Mouse (Mus musculus): ENCODE data around the gene Supt20. TPM values are rescaled to one million over a fixed set of nuclear protein-coding genes. Genes with fewer than 3 reads are reported as not detected.

The Supt20 gene
- polyA plus RNA-seq, 1 experiment from 2014 or later, result 89.7 TPM

GRCm38 (mm10) chr3:54714253-54714652 is 21.6 kb downstream of the Supt20 start, which contains the start of gene Gm21958:
TSS of gene Gm21958 (minus strand) at chr3:54714353.
- 87% methylated on average over 6 of the region's 6 CpGs for WGBS
- H3K9me3 ChIP-seq, result no peaks in the 10 kb centered on the region
- H3K36me3 ChIP-seq, result peaks cover 71% of the 10 kb centered on the region
- ATAC-seq (ENCODE audit: borderline replicate concordance, extremely low read depth, low FRiP score, low TSS enrichment), result no peak
- H3K4me3 ChIP-seq, result no peak within 1 kb of the TSS
- H3K4me1 ChIP-seq, result no peaks in the 10 kb centered on the region
- H3K9ac ChIP-seq, result no peak within 1 kb of the TSS
- H3K27me3 ChIP-seq, result no peaks in the 10 kb centered on the region
- H3K4me2 ChIP-seq, result no peak within 1 kb of the TSS
- H3K27ac ChIP-seq, result no peak within 1 kb of the TSS

DNA sequence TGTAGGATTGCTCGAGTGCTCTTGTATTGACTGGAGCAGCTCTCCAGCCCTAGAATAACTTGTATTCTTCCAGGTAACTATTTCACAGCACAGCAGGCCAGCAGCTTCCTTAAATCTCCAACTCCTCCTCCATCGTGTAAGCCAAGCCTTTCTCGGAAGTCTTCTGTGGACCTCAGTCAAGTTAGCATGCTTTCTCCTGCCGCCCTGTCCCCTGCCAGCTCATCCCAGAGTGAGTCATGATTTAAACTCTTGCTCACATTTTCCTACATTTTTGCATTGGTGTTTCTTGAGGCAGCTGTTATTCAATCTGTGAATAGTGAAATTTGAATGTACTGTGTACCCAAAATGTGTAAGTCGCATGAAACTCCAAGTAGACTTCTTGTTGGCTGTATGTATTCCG is 22.9 kb downstream of the Supt20 start:
- Histone ChIP-seq H3K27me3 (no peaks in the 10 kb centered on the region), H3K4me3 (no peak overlapping the region), H3K27ac (no peak overlapping the region), H3K9me3 (no peaks in the 10 kb centered on the region), H3K36me3 (peaks cover 66% of the 10 kb centered on the region), H3K4me2 (no peak overlapping the region), H3K9ac (no peak overlapping the region), H3K4me1 (no peaks in the 10 kb centered on the region)
- WGBS, result 92% methylated on average over 6 of the region's 6 CpGs
- ATAC-seq (ENCODE audit: borderline replicate concordance, extremely low read depth, low FRiP score, low TSS enrichment), result no peak

- Histone ChIP-seq H3K27me3 (no peaks in the 10 kb centered on the region), H3K9ac (no peak overlapping the region), H3K4me2 (no peak overlapping the region), H3K27ac (no peak overlapping the region), H3K4me1 (no peaks in the 10 kb centered on the region), H3K4me3 (no peak overlapping the region), H3K36me3 (peaks cover 67% of the 10 kb centered on the region), H3K9me3 (no peaks in the 10 kb centered on the region)
- 82% methylated on average over 6 of the region's 6 CpGs for WGBS
- no peak for ATAC-seq (ENCODE audit: borderline replicate concordance, extremely low read depth, low FRiP score, low TSS enrichment)
Measured at GRCm38 (mm10) chr3:54717348-54717747, 24.7 kb downstream of the Supt20 start.

DNA sequence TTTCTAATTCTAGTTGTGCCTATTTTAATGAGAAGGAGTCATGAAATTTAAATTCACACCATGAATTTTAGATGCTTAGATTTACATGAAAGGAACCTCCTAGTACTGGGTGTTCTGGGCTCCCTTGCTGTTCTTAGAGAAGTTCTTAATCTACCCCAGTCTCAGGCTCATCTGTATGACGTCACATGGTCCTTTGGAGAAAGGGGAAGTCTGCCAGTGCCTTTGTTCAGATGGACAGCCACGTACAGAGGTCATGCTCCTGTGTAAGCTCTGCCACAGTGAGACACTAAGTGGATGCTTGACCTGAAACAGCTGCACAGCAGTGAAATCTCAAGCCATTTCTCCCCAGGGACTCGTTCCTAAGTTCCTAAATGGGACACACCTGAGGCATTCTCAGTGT is 26.3 kb downstream of the Supt20 start:
- WGBS, result 66% methylated on average over 3 of the region's 3 CpGs
- peaks cover 74% of the 10 kb centered on the region for H3K36me3 ChIP-seq

GRCm38 (mm10) chr3:54723741-54724500 is 31.3 kb downstream of the Supt20 start:
- H3K4me1 ChIP-seq, result no peaks in the 10 kb centered on the region
- H3K4me3 ChIP-seq, result no peak overlapping the region
- ATAC-seq (ENCODE audit: borderline replicate concordance, extremely low read depth, low FRiP score, low TSS enrichment), result no peak
- H3K4me2 ChIP-seq, result no peak overlapping the region
- no peaks in the 10 kb centered on the region for H3K9me3 ChIP-seq
- WGBS, result 76% methylated on average over 10 of the region's 10 CpGs
- peaks cover 72% of the 10 kb centered on the region for H3K36me3 ChIP-seq
- no peaks in the 10 kb centered on the region for H3K27me3 ChIP-seq
- H3K9ac ChIP-seq, result no peak overlapping the region
- no peak overlapping the region for H3K27ac ChIP-seq

More for the DNA sequence above, 26.3 kb downstream of the Supt20 start:
- ATAC-seq (ENCODE audit: borderline replicate concordance, extremely low read depth, low FRiP score, low TSS enrichment), result no peak
- Histone ChIP-seq H3K4me3 (no peak overlapping the region), H3K27me3 (no peaks in the 10 kb centered on the region), H3K4me1 (no peaks in the 10 kb centered on the region), H3K9me3 (no peaks in the 10 kb centered on the region), H3K4me2 (no peak overlapping the region), H3K9ac (no peak overlapping the region), H3K27ac (no peak overlapping the region)

- no peaks in the 10 kb centered on the region for H3K4me1 ChIP-seq
- no peak overlapping the region for H3K4me3 ChIP-seq
- no peak overlapping the region for H3K4me2 ChIP-seq
- no peak overlapping the region for H3K27ac ChIP-seq
- H3K27me3 ChIP-seq, result no peaks in the 10 kb centered on the region
- H3K9ac ChIP-seq, result no peak overlapping the region
- no peak for ATAC-seq (ENCODE audit: borderline replicate concordance, extremely low read depth, low FRiP score, low TSS enrichment)
- WGBS, result 87% methylated on average over 2 of the region's 2 CpGs
- peaks cover 79% of the 10 kb centered on the region for H3K36me3 ChIP-seq
- no peaks in the 10 kb centered on the region for H3K9me3 ChIP-seq
Measured at GRCm38 (mm10) chr3:54725344-54725743, 32.7 kb downstream of the Supt20 start.

- Histone ChIP-seq H3K27ac (no peak overlapping the region), H3K9me3 (no peaks in the 10 kb centered on the region), H3K4me3 (no peak overlapping the region), H3K27me3 (no peaks in the 10 kb centered on the region), H3K4me2 (no peak overlapping the region), H3K9ac (no peak overlapping the region), H3K36me3 (peaks cover 79% of the 10 kb centered on the region), H3K4me1 (no peaks in the 10 kb centered on the region)
- ATAC-seq (ENCODE audit: borderline replicate concordance, extremely low read depth, low FRiP score, low TSS enrichment), result no peak
- whole genome bisulfite sequencing, result 92% methylated on average over 2 of the region's 2 CpGs
Measured at GRCm38 (mm10) chr3:54727588-54727987, 35.0 kb downstream of the Supt20 start.

- no peaks in the 10 kb centered on the region for H3K4me1 ChIP-seq
- no peak overlapping the region for H3K4me2 ChIP-seq
- H3K4me3 ChIP-seq, result no peak overlapping the region
- WGBS, result 83% methylated on average over 6 of the region's 6 CpGs
- H3K27ac ChIP-seq, result no peak overlapping the region
- H3K27me3 ChIP-seq, result no peaks in the 10 kb centered on the region
- H3K9me3 ChIP-seq, result no peaks in the 10 kb centered on the region
- peaks cover 74% of the 10 kb centered on the region for H3K36me3 ChIP-seq
- ATAC-seq (ENCODE audit: borderline replicate concordance, extremely low read depth, low FRiP score, low TSS enrichment), result no peak
- no peak overlapping the region for H3K9ac ChIP-seq
Measured at GRCm38 (mm10) chr3:54728100-54728499, 35.5 kb downstream of the Supt20 start.

DNA sequence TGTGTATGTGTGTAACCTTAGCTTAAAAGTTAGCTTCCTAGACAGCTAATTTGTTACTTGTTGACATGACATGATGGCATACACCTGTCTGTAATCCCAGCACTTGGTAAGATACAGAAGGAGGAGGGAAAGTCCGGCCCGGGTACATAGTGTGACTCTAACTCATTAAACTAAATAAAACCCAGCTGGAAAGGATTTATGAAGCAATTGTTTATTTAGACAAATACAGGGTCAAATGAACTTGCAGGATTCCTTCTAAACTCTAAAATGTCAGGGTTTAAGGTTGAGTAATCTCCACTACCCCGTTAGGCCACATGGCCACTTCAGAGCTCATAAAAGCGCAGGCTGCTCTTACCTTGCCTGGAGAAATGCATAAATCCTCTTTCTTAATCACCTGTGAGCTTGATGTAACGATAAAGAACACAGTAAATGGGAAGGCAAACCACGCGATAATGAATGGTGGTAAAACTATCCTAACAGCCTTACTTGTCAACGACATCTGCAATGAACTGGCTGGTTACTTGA is 39.1 kb downstream of the Supt20 start:
- H3K4me1 ChIP-seq, result peaks cover 10% of the 10 kb centered on the region; the same call in 1 of the 2 replicates
- H3K27ac ChIP-seq, result no peak overlapping the region
- peaks cover 57% of the 10 kb centered on the region for H3K36me3 ChIP-seq
- no peaks in the 10 kb centered on the region for H3K27me3 ChIP-seq
- no peaks in the 10 kb centered on the region for H3K9me3 ChIP-seq
- no peak overlapping the region for H3K9ac ChIP-seq
- H3K4me3 ChIP-seq, result no peak overlapping the region
- ATAC-seq (ENCODE audit: borderline replicate concordance, extremely low read depth, low FRiP score, low TSS enrichment), result no peak
- 72% methylated on average over 8 of the region's 8 CpGs for WGBS
- no peak overlapping the region for H3K4me2 ChIP-seq

GRCm38 (mm10) chr3:54732371-54732770 is 39.8 kb downstream of the Supt20 start:
- Histone ChIP-seq H3K9me3 (no peaks in the 10 kb centered on the region), H3K4me3 (no peak overlapping the region), H3K27ac (no peak overlapping the region), H3K4me2 (no peak overlapping the region), H3K9ac (no peak overlapping the region), H3K4me1 (peaks cover 10% of the 10 kb centered on the region), H3K27me3 (no peaks in the 10 kb centered on the region), H3K36me3 (peaks cover 50% of the 10 kb centered on the region)
- ATAC-seq (ENCODE audit: borderline replicate concordance, extremely low read depth, low FRiP score, low TSS enrichment), result no peak
- 82% methylated on average over 4 of the region's 4 CpGs for WGBS

- Histone ChIP-seq H3K9me3 (no peaks in the 10 kb centered on the region), H3K4me2 (peak overlapping the region; percentile 95), H3K36me3 (peaks cover 33% of the 10 kb centered on the region), H3K27ac (peak overlapping the region; percentile 100), H3K4me3 (peak overlapping the region; percentile 91), H3K27me3 (no peaks in the 10 kb centered on the region), H3K4me1 (peaks cover 10% of the 10 kb centered on the region), H3K9ac (peak overlapping the region; percentile 98)
- under 1% methylated on average over 77 of the region's 84 CpGs for WGBS
- peak; percentile 93 for ATAC-seq (ENCODE audit: borderline replicate concordance, extremely low read depth, low FRiP score, low TSS enrichment)
Measured at GRCm38 (mm10) chr3:54734411-54735246, 42.0 kb downstream of the Supt20 start.
